Mouse (Mus musculus) lung, postnatal 25 days (tissue): Measurements from ENCODE around the gene Wdr73.

Experiments
- DNase-seq: peaks from one replicate; pipeline ENCODE4 v3.0.0; 2022; ENCODE audit warnings: low spot score

Gene Wdr73

GRCm38 (mm10) chr7:80894815-80895519 lies 6.1 kb downstream of the Wdr73 start:
- DNase-seq: no peak

- DNase-seq: no peak
Observed at GRCm38 (mm10) chr7:80894196-80894595, 6.9 kb downstream of the Wdr73 start.

GRCm38 (mm10) chr7:80893753-80894129 lies 7.3 kb downstream of the Wdr73 start:
- DNase-seq: peak; percentile 28

DNA sequence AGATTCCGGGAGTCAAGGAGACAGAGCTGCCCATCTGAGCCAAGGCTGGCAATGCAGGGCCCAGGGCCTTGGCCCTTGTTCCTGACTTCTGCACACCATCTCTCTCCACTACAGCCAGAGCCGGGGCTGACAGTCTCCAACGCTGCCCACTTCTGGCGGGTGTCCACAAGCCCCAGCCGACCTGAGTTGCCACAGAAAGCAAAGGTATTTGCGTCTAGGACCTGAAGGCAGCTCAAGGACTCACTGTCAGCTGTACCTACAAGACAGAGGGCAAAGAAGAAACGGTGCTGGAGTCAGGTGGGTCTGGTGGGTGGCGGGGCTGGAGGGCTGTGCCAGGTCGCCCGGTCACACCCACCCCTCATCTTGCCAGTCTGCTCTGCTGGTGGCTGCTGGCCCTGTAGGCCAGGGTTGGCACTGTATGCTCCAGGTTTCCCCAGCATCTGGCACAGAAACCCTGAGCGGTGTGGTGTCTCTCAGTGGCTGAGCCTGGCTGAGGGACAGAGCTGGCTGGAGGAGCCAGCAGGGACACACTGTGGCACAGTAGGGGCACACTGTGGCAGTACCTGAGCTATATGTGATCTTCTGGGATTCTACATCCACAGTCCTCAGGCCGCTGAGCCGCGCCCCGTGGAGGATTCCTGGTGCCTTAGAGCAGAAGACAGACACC lies 7.8 kb downstream of the Wdr73 start:
- DNase-seq: no peak

DNA sequence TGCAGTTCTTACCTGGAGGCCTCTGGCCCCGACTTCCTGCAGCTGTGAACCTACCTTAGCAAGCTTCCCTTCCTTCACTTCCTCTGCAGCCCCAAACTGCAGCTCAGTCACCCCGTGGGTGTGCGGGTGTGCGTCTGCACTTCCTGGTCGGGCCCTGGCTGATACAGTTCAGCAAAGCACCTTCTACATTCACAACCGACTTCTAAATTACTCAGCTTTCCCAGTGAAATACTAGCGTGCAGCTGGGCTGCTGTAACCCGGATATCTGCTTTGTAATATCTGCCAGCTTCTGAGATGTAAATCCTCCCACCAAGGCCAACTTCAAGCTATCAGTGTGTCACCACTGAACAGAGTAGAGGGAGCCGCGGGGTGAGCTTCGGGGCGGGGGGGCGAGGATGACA lies 11.2 kb downstream of the Wdr73 start:
- peak; percentile 48 for DNase-seq

DNA sequence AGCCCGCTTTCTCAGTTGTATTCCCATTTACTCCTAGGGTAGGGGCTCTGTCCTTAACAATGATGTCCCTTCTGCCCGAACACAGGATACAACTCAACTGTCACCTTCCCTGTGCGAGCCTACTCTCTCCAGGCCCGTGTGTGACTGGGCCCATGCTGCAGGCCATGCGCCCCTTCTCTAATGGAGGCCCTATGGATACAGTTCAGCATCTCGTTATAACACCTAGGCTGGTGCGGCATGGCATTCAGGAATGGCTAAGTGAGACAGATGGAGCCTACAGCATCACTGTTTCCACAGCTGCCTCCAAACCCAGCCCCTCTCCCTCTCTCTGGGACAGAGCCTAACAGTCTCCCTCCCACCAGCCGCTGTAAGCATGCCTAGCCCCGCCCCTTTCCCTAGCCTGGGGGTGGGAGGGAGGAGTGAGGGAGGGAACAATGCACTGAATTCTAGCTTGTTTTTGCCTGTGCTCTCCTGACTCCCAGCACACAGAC lies 12.0 kb downstream of the Wdr73 start:
- no peak for DNase-seq

- no peak for DNase-seq
Observed at GRCm38 (mm10) chr7:80888595-80888994, 12.5 kb downstream of the Wdr73 start.

- no peak for DNase-seq
Observed at GRCm38 (mm10) chr7:80885666-80886065, 15.4 kb downstream of the Wdr73 start.

GRCm38 (mm10) chr7:80882830-80883505 lies 18.1 kb downstream of the Wdr73 start:
- peak; percentile 89 for DNase-seq

DNA sequence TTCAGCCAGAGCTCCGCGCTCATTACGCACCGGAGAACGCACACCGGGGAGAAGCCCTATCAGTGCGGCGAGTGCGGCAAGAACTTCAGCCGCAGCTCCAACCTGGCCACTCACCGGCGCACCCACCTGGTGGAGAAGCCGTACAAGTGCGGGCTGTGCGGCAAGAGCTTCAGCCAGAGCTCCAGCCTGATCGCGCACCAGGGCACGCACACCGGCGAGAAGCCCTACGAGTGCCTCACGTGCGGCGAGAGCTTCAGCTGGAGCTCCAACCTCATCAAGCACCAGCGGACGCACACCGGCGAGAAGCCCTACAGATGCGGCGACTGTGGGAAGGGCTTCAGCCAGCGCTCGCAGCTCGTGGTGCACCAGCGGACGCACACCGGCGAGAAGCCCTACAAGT lies 25.3 kb downstream of the Wdr73 start:
- no peak for DNase-seq

DNA sequence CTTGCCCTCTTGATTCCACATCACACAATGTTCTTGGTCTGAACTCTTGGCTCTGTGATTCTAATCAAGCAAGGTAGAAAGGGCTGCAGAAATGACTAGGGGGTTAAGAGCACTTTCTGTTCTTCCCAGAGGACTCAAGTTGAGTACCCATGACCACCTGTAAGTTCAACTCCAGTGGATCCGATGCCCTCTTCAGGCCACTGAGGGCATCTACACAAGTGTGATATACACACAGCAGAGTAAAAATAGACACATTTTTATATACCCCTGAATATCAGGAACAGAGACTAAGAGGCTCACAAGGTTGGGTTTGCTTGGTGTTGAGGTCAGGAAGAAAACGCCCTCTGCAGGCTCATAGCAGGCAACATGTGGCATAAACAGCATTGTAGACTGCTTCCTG lies 27.4 kb downstream of the Wdr73 start:
- DNase-seq: no peak

- no peak for DNase-seq
Observed at GRCm38 (mm10) chr7:80873038-80873437, 28.0 kb downstream of the Wdr73 start.

DNA sequence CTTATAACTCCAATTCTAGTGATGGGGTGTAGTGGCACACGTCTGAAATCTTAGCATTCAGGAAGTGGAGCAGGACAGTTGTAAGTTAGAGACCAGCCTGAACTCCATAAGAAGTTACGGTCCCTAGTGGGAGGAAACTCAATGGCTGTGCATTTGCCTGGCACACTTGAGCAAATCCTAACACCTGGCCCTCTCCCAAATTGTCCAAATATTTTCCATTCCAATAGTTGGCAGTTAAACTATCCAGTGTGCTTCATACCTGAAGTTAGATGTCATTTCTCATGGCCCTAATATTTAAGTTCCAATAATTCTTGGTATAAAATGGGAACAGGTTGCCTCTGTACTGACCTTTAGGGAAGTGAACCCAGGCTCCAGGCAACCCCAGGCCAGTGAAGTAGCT lies 32.4 kb downstream of the Wdr73 start:
- no peak for DNase-seq

GRCm38 (mm10) chr7:80866514-80867147 lies 34.4 kb downstream of the Wdr73 start:
- DNase-seq: no peak

DNA sequence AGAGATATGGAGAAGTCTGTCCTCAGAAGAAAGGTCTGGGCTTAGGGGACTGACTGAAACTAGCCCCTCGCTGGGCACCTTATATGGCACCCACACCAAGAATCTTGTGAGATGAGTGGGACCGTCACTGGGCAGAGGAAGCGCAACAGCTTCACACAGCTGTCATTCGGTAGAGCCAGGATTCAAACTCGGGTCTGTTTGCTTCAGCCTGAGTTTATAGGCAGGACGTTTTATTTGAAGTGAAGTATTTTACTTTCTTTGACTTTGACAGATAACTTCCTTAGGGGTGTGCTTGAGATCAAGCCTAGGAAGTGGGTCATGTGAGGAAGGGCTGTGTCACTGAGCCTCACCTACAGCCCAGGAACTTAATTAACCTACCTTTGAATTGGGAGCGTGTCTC lies 35.5 kb downstream of the Wdr73 start:
- no peak for DNase-seq

GRCm38 (mm10) chr7:80864831-80865230 lies 36.2 kb downstream of the Wdr73 start:
- DNase-seq: no peak

- no peak for DNase-seq
Observed at GRCm38 (mm10) chr7:80864151-80864550, 36.9 kb downstream of the Wdr73 start.

DNA sequence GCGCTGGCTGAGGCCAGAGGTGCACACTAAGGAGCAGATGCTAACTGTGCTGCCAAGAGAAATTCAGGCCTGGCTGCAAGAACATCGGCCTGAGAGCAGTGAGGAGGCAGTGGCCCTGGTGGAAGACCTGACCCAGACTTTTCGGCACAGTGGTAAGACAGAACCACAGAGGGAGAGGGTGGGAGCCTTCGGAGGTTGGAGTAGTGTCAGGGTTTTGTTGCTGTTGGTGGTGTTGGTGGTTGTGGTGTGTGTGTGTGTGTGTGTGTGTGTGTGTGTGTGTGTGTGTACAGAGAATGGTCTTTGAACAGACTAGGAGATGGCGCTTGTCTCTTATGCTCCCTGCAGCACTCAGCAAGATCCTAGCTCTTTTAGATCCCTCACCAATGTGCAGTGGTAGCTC lies 37.5 kb downstream of the Wdr73 start:
- DNase-seq: no peak

GRCm38 (mm10) chr7:80862475-80862874 lies 38.6 kb downstream of the Wdr73 start:
- DNase-seq: no peak

GRCm38 (mm10) chr7:80860729-80861274 lies 40.3 kb downstream of the Wdr73 start, which contains the start of gene Zscan2:
Gene Zscan2 (plus strand): TSS chr7:80860920.
- DNase-seq: peak; percentile 95

- peak; percentile 78 for DNase-seq
Observed at GRCm38 (mm10) chr7:80860227-80860626, 40.8 kb downstream of the Wdr73 start.

GRCm38 (mm10) chr7:80857181-80857580 lies 43.9 kb downstream of the Wdr73 start:
- DNase-seq: peak; percentile 77
